Mouse (Mus musculus): Measurements from ENCODE around the gene Plekhg1.

DNA sequence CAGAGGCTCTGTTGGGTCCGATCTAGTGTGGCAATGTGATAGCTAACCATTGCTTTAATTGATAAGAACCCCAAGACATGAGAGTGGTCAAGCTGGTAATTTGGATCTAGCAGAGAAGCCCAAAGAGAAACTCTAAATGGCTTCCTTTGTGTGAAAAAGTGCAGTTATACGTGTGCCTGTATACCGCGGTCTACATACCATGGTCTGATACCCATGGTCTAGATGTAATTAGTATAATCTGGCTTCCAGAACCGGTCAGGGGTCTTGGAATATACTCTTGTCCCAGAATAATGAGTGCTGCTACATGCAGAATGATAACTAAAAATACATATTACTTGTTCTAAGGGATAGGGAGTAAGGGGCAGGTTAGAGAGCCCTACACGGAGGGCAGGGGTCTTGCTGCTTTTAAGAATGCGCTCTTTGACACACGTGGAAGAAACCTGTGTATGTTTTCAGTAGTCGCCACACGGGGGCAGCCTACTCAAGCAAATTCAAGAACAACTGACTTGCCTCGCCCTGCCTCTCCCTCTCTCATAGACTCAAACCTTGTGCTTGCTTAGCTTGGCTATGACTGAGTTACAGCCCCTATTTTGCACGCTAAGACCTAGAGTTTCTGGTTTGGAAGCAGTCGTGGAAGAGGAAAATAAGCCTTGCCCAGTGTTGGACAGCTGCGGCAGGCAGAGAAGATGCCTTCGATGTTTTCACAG is 256.2 kb downstream of the Plekhg1 start:
- TF ChIP-seq CTCF (IDR thresholded peaks at IDR 0.05; ENCODE audit: borderline replicate concordance, control insufficient read depth, extremely low read depth, insufficient read depth, low read length, poor library complexity) (no peak), POLR2A (IDR thresholded peaks at IDR 0.05; ENCODE audit: control insufficient read depth, extremely low read depth, insufficient read depth, low read length, poor library complexity) (no peak)

All from thymus, adult 2 months (tissue).